Comparison of ENCODE assay signal across 24 mouse cellular contexts in genomic region chr7:143020764-143021163, GRCm38 (mm10). TPM values are rescaled to one million over a fixed set of nuclear protein-coding genes. Genes with fewer than 3 reads are reported as not detected.
DNase-seq lines count a peak whose midpoint lies in the region; ATAC-seq and TF ChIP-seq lines count a peak whose summit lies in the region.
"Had no signal": no experiment of that assay in that cellular context is flagged by ENCODE, and none has a peak within 500 bp of the region (broad histone marks: within the 10 kb centered on the region; RNA-seq: fewer than 3 reads in every experiment).

No protein-coding gene starts in this region.

- H3K4me2 ChIP-seq in heart, embryonic 12.5 days: no peak overlapping the region
- H3K4me2 ChIP-seq in CH12.LX (ENCODE audit: insufficient read depth, low read depth, poor library complexity, severe bottlenecking): peak overlapping the region; percentile 27; the same call in 1 of the 2 replicates
- H3K4me2 ChIP-seq: embryonic facial prominence, embryonic 15.5 days had no signal

- H3K79me2 ChIP-seq in CH12.LX (replicated peaks; ENCODE audit: control insufficient read depth, extremely low read depth, insufficient read depth, poor library complexity, severe bottlenecking): no peaks in the 10 kb centered on the region

- peaks cover 8% of the 10 kb centered on the region; the same call in 1 of the 2 replicates for H3K36me3 ChIP-seq in heart, embryonic 12.5 days
- peaks cover 3 to 38% of the 10 kb centered on the region in 2 experiments for H3K36me3 ChIP-seq in CH12.LX (replicated peaks in 1 of 2; ENCODE audit: control insufficient read depth in 1 of 2, insufficient read depth in 1 of 2, low read length in 1 of 2)

- ATAC-seq in heart, embryonic 12.5 days (ENCODE audit: insufficient number of reproducible peaks, low FRiP score): no peak
- ATAC-seq: hindbrain, embryonic 16.5 days had no signal

- H3K27ac ChIP-seq in heart, embryonic 12.5 days (ENCODE audit: poor library complexity, severe bottlenecking): no peak overlapping the region
- H3K27ac ChIP-seq in layer of hippocampus, adult 2 months: 0 out of 2 replicates have a peak overlapping the region, but pooled peaks have one; percentile 7
- peak overlapping the region; percentile 92 for H3K27ac ChIP-seq in CH12.LX (ENCODE audit: insufficient read depth, low read depth)
- H3K27ac ChIP-seq: embryonic facial prominence, embryonic 15.5 days had no signal

- peaks cover 30% of the 10 kb centered on the region for H3K4me1 ChIP-seq in heart, embryonic 12.5 days (replicated peaks)
- H3K4me1 ChIP-seq in CH12.LX (ENCODE audit: control insufficient read depth in 1 of 2, insufficient read depth in 2 of 2): peaks cover 37 to 81% of the 10 kb centered on the region in 2 experiments

- 0 out of 2 replicates have a peak, but pooled peaks have one; percentile 29 for TF ChIP-seq POLR2A in CH12.LX (IDR thresholded peaks at IDR 0.05; ENCODE audit: low read depth, low read length)

- peak; percentile 92 for TF ChIP-seq EP300 in CH12.LX (IDR thresholded peaks at IDR 0.05; ENCODE audit: low read length)

- DNase-seq in heart, adult 18-20 months: peak; percentile 54 to 77
- no peak for DNase-seq in layer of hippocampus, adult 2 months (ENCODE audit: low spot score in 2 of 2)
- DNase-seq in layer of hippocampus, adult 18-20 months (ENCODE audit: low spot score in 2 of 2): no peak
- DNase-seq in CH12.LX (ENCODE audit: extremely low read depth): peak; percentile 83
- DNase-seq in induced T-regulatory cell, adult 2 months (ENCODE audit: low read depth): peak; percentile 39
- DNase-seq in urinary bladder, adult 18-20 months (ENCODE audit: low spot score in 2 of 2): no peak
- no peak for DNase-seq in adrenal gland, postnatal 14 days
- DNase-seq: adrenal gland, adult 8-10 months; B cell, adult 2 months; cerebellum, adult 11 months; cerebellum, postnatal 10 days; kidney, adult 18-20 months; kidney, postnatal 10 days; lung, postnatal 14 days; right cerebral cortex, postnatal 25 days; thymus, postnatal 14 days had no signal

- no peak overlapping the region for H3K4me3 ChIP-seq in heart, embryonic 12.5 days
- no peak overlapping the region for H3K4me3 ChIP-seq in layer of hippocampus, adult 2 months
- H3K4me3 ChIP-seq in CH12.LX (replicated peaks in 1 of 3; ENCODE audit: low read depth in 2 of 3, low read length in 2 of 3, poor library complexity in 1 of 3): no peak overlapping the region
- H3K4me3 ChIP-seq: embryonic facial prominence, embryonic 15.5 days had no signal

- dilution Hi-C loops in CH12.LX (cut with MboI; ENCODE audit: extremely low pct_ligation_motif_present, extremely low pct_unique_long_range_greater_than_20kb, low sequenced_read_pairs): no loop called here

- 68% methylated on average over 3 of the region's 3 CpGs for WGBS in heart, embryonic 12.5 days

- H3K9ac ChIP-seq in heart, embryonic 12.5 days: no peak overlapping the region
- H3K9ac ChIP-seq in CH12.LX (ENCODE audit: insufficient read depth, low read depth): peak overlapping the region; percentile 19; the same call in 1 of the 2 replicates
- H3K9ac ChIP-seq: embryonic facial prominence, embryonic 15.5 days had no signal

- peaks cover 4% of the 10 kb centered on the region; the same call in 1 of the 2 replicates for H3K9me3 ChIP-seq in heart, embryonic 12.5 days (replicated peaks)
- peaks cover 13% of the 10 kb centered on the region for H3K9me3 ChIP-seq in CH12.LX (replicated peaks; ENCODE audit: low read length)
- H3K9me3 ChIP-seq: embryonic facial prominence, embryonic 15.5 days had no signal

- TF ChIP-seq RAD21 in CH12.LX (IDR thresholded peaks at IDR 0.05; ENCODE audit: low read depth, low read length): no peak; the same call in 1 of the 2 replicates

- TF ChIP-seq CTCF in layer of hippocampus, adult 2 months (conservative IDR thresholded peaks at IDR 0.05): no peak
- no peak for TF ChIP-seq CTCF in CH12.LX (conservative IDR thresholded peaks at IDR 0.05 in 1 of 2, IDR thresholded peaks at IDR 0.05 in 1 of 2; ENCODE audit: low read depth in 2 of 2, low read length in 2 of 2)

- no peaks in the 10 kb centered on the region for H3K27me3 ChIP-seq in heart, embryonic 12.5 days (replicated peaks)
- H3K27me3 ChIP-seq in CH12.LX (replicated peaks): no peaks in the 10 kb centered on the region
- H3K27me3 ChIP-seq: embryonic facial prominence, embryonic 15.5 days had no signal

- in situ Hi-C loops in CH12.LX (cut with MboI; ENCODE audit: low pct_ligation_motif_present, low pct_unique_long_range_greater_than_20kb, low sequenced_read_pairs): loop anchor here (25.0 kb wide), 1 partner anchor 558 kb away; the partner anchor contains the start of gene Lsp1

TF ChIP-seq in CH12.LX, 34 proteins besides CTCF, POLR2A, EP300 and RAD21 (continues in another document):
- TF ChIP-seq USF2 (conservative IDR thresholded peaks at IDR 0.05; ENCODE audit: low read depth, low read length): no peak
- peak; percentile 67; the same call in 1 of the 2 replicates for TF ChIP-seq RCOR1 (conservative IDR thresholded peaks at IDR 0.05; ENCODE audit: low read depth, low read length)
- no peak for TF ChIP-seq USF1 (IDR thresholded peaks at IDR 0.05; ENCODE audit: low read depth, low read length)
- TF ChIP-seq ETS1 (conservative IDR thresholded peaks at IDR 0.05; ENCODE audit: low read depth, low read length): peak; percentile 86
- peak; percentile 67 for TF ChIP-seq MYC (IDR thresholded peaks at IDR 0.05; ENCODE audit: low read depth, low read length)
- TF ChIP-seq SIN3A (IDR thresholded peaks at IDR 0.05; ENCODE audit: low read length): no peak
- peak; percentile 72; the same call in 1 of the 2 replicates for TF ChIP-seq MEF2A (IDR thresholded peaks at IDR 0.05; ENCODE audit: borderline replicate concordance, low read depth, low read length)
- peak; percentile 64 for TF ChIP-seq CHD2 (IDR thresholded peaks at IDR 0.05; ENCODE audit: low read length)
- TF ChIP-seq ZMIZ1 (IDR thresholded peaks at IDR 0.05; ENCODE audit: low read depth, low read length): no peak
- no peak for TF ChIP-seq ZNF384 (IDR thresholded peaks at IDR 0.05; ENCODE audit: low read depth, low read length)
- TF ChIP-seq GABPA (IDR thresholded peaks at IDR 0.05; ENCODE audit: insufficient replicate concordance, low read depth, low read length): no peak
- no peak for TF ChIP-seq NRF1 (IDR thresholded peaks at IDR 0.05; ENCODE audit: low read depth, low read length)
- TF ChIP-seq NELFE (IDR thresholded peaks at IDR 0.05; ENCODE audit: low read depth, low read length): no peak
- peak; percentile 84 for TF ChIP-seq JUND (conservative IDR thresholded peaks at IDR 0.05; ENCODE audit: low read depth, low read length)
- TF ChIP-seq SMC3 (IDR thresholded peaks at IDR 0.05; ENCODE audit: low read depth, low read length): 0 out of 2 replicates have a peak, but pooled peaks have one; percentile 6
- no peak for TF ChIP-seq ELF1 (IDR thresholded peaks at IDR 0.05; ENCODE audit: low read depth, low read length)
- TF ChIP-seq BHLHE40 (IDR thresholded peaks at IDR 0.05; ENCODE audit: low read depth, low read length): peak; percentile 57
- no peak for TF ChIP-seq HCFC1 (IDR thresholded peaks at IDR 0.05; ENCODE audit: low read depth, low read length)
- TF ChIP-seq PAX5 (IDR thresholded peaks at IDR 0.05; ENCODE audit: low read length): no peak
- no peak for TF ChIP-seq KAT2A (IDR thresholded peaks at IDR 0.05; ENCODE audit: insufficient replicate concordance, low read length)
- TF ChIP-seq ZC3H11A (IDR thresholded peaks at IDR 0.05; ENCODE audit: low read depth, low read length): no peak
- TF ChIP-seq ZKSCAN1 (IDR thresholded peaks at IDR 0.05; ENCODE audit: borderline replicate concordance, low read depth, low read length): no peak
- peak; percentile 86 for TF ChIP-seq TCF12 (IDR thresholded peaks at IDR 0.05; ENCODE audit: low read depth, low read length)
- no peak for TF ChIP-seq MAX (IDR thresholded peaks at IDR 0.05; ENCODE audit: low read length)

RNA-seq across cellular contexts. Expression of gene Tspan32, which starts 15.9 kb away (rescaled TPM):
- total RNA-seq in heart, adult 18-20 months (2021): 1 to 10 TPM in 1 of 2 experiments, under 1 TPM in 1; 0.69 to 2.6 TPM
- 7.0 and 7.7 TPM in 2 replicates for polyA plus RNA-seq in heart, embryonic 12.5 days (2016; fragmentation: Nextera tagmentation; extraction: Ambion mirVana)
- under 1 TPM in 1 of 2 experiments, not detected in 1; 0.36 TPM for total RNA-seq in layer of hippocampus, adult 2 months (2021)
- under 1 TPM in 1 of 2 experiments, not detected in 1; 0.17 TPM for total RNA-seq in layer of hippocampus, adult 18-20 months (2021)
- total RNA-seq in CH12.LX (2012; rRNA removed) (27.2 and 28.2 TPM in 2 replicates), CH12.LX (2014; rRNA removed) (34.5 and 40.5 TPM in 2 replicates)
- polyA plus RNA-seq in CH12.LX (2012; ENCODE audit: insufficient read length, low read depth): 28.6 and 29.9 TPM in 2 replicates
- 2.0 and 8.6 TPM in 2 replicates for total RNA-seq in adrenal gland, postnatal 14 days (2021)
- total RNA-seq: layer of hippocampus, postnatal 25 days had no signal

RNA-seq across cellular contexts. Expression of gene Cd81, which starts 31.8 kb away (rescaled TPM):
- total RNA-seq in heart, adult 18-20 months (2021): 100 to 1,000 TPM; 410 to 413 TPM
- polyA plus RNA-seq in heart, embryonic 12.5 days (2016; fragmentation: Nextera tagmentation; extraction: Ambion mirVana): 701 and 712 TPM in 2 replicates
- total RNA-seq in layer of hippocampus, adult 2 months (2021): 100 to 1,000 TPM; 419 to 448 TPM
- total RNA-seq in layer of hippocampus, adult 18-20 months (2021): 100 to 1,000 TPM; 459 to 481 TPM
- 275 and 327 TPM in 2 replicates for total RNA-seq in CH12.LX (2012; rRNA removed)
- 334 and 352 TPM in 2 replicates for total RNA-seq in CH12.LX (2014; rRNA removed)
- polyA plus RNA-seq in CH12.LX (2012; ENCODE audit: insufficient read length, low read depth): 318 and 325 TPM in 2 replicates
- 536 and 561 TPM in 2 replicates for total RNA-seq in adrenal gland, postnatal 14 days (2021)

RNA-seq across cellular contexts. Expression of gene Tssc4, which starts 48.3 kb away (rescaled TPM):
- total RNA-seq in heart, adult 18-20 months (2021): 10 to 100 TPM; 13.1 to 14.9 TPM
- 57.1 and 61.7 TPM in 2 replicates for polyA plus RNA-seq in heart, embryonic 12.5 days (2016; fragmentation: Nextera tagmentation; extraction: Ambion mirVana)
- 10 to 100 TPM; 38.5 to 41.4 TPM for total RNA-seq in layer of hippocampus, adult 2 months (2021)
- total RNA-seq in layer of hippocampus, adult 18-20 months (2021): 10 to 100 TPM; 39.1 to 48.2 TPM
- total RNA-seq in CH12.LX (2012; rRNA removed) (49.8 and 58.7 TPM in 2 replicates), CH12.LX (2014; rRNA removed) (47.3 and 55.1 TPM in 2 replicates)
- polyA plus RNA-seq in CH12.LX (2012; ENCODE audit: insufficient read length, low read depth): 44.1 and 49.6 TPM in 2 replicates
- 32.2 and 33.3 TPM in 2 replicates for total RNA-seq in adrenal gland, postnatal 14 days (2021)

RNA-seq across cellular contexts. Expression of gene Ascl2, which starts 51.7 kb away (rescaled TPM):
- not detected for total RNA-seq in heart, adult 18-20 months (2021)
- polyA plus RNA-seq in heart, embryonic 12.5 days (2016; fragmentation: Nextera tagmentation; extraction: Ambion mirVana): 0.23 and 0.31 TPM in 2 replicates
- under 1 TPM; 0.28 to 0.37 TPM for total RNA-seq in layer of hippocampus, adult 2 months (2021)
- under 1 TPM in 1 of 2 experiments, not detected in 1; 0.52 TPM for total RNA-seq in layer of hippocampus, adult 18-20 months (2021)
- total RNA-seq in CH12.LX (2012; rRNA removed) (not detected in 2 replicates), CH12.LX (2014; rRNA removed) (not detected in 2 replicates)
- not detected in 2 replicates for polyA plus RNA-seq in CH12.LX (2012; ENCODE audit: insufficient read length, low read depth)
- 0.45 TPM in 1 of 2 replicates, not detected in the other for total RNA-seq in adrenal gland, postnatal 14 days (2021)
- total RNA-seq: gastrocnemius, adult 18-20 months; hematopoietic stem cell, adult 5-6 weeks; left cerebral cortex, postnatal 14 days; midbrain, postnatal 0 days had no signal

Comparison
In these comparisons a context has a peak if more than half of its experiments do, and no peak if none do; other contexts are left out.
1. DNase-seq: peak in heart, adult 18-20 months (2 of 2), CH12.LX (single experiment) and induced T-regulatory cell, adult 2 months (single experiment); none in layer of hippocampus, adult 2 months (0 of 2), layer of hippocampus, adult 18-20 months (0 of 2), urinary bladder, adult 18-20 months (0 of 2) and adrenal gland, postnatal 14 days (single experiment).